Mouse (Mus musculus): ENCODE data around the gene Prdx2. TPM values are rescaled to one million over a fixed set of nuclear protein-coding genes. Genes with fewer than 3 reads are reported as not detected.

The Prdx2 gene
- polyA plus RNA-seq, 1 experiment from 2014 or later: 1,369 TPM

DNA sequence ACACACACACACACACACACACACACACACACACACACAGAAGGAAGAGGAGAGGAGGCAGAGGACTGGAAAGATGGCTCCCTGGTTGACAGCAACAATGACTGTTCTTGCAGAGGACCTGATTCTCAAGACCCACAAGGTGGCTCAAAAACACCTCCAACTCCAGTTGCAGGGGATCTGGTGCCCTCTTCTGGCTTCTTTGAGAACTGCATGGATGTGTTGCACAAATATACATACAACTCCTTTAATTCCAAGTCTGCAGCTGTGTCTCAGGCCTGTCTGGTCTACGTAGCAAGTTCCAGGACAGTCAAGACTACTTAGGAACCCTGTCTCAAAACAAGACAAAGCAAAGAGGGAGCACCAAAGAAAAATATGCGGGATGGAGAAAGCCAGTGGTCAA lies 12.6 kb upstream of the Prdx2 start:
- H3K4me3 ChIP-seq: no peak overlapping the region
- H3K36me3 ChIP-seq: peaks cover 28% of the 10 kb centered on the region
- H3K4me2 ChIP-seq: no peak overlapping the region
- H3K27me3 ChIP-seq: peaks cover 22% of the 10 kb centered on the region
- H3K27ac ChIP-seq (replicated peaks): no peak overlapping the region
- no peak overlapping the region for H3K9ac ChIP-seq
- no peaks in the 10 kb centered on the region for H3K9me3 ChIP-seq
- 38% methylated on average over 2 of the region's 2 CpGs for WGBS
- no peaks in the 10 kb centered on the region for H3K4me1 ChIP-seq (replicated peaks)
- ATAC-seq (ENCODE audit: low read depth): 0 out of 2 replicates have a peak, but pooled peaks have one; percentile 25

DNA sequence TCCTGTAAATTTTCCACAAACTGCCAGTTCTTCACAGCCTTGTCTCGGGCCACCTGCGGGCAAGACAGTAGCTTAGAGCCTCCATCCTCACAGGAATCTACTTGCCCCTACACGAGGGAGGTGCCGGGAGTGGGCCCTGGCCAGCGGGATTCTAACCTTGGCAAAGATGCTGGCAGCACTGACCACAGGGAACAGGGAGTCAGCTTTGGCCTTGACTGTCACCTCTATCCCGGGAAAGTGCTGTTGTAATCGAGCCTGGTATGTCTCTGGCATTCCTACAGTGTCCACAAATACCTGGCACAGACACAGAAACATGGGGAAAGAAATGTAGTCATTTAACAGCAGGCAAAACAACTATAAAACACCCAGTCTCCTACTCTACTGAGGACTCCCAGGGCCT lies 9.6 kb upstream of the Prdx2 start:
- H3K36me3 ChIP-seq: peaks cover 28% of the 10 kb centered on the region
- no peak overlapping the region for H3K4me2 ChIP-seq
- H3K9ac ChIP-seq: no peak overlapping the region
- H3K4me3 ChIP-seq: no peak overlapping the region
- H3K27ac ChIP-seq (replicated peaks): no peak overlapping the region
- no peaks in the 10 kb centered on the region for H3K9me3 ChIP-seq
- ATAC-seq (ENCODE audit: low read depth): no peak
- no peaks in the 10 kb centered on the region for H3K27me3 ChIP-seq
- 96% methylated on average over 7 of the region's 7 CpGs for WGBS
- H3K4me1 ChIP-seq (replicated peaks): peaks cover 1% of the 10 kb centered on the region

DNA sequence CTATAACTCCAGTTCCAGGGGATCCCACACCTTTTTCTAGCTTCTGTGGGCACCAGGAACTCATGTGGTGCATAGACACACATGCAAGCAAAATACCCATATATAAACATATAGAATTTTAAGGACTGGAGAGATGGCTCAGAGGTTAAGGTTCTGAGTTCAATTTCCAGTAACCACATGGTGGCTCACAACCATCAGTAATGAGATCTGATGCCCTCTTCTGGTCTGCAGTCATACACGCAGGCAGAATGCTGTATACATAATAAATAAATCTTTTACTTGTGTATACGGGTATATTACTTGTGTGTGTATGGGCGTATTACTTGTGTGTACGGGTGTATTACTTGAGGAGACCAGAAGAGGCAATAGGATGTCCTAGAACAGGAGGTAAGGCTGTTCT lies 5.4 kb upstream of the Prdx2 start:
- no peak overlapping the region for H3K9ac ChIP-seq
- no peak overlapping the region for H3K4me2 ChIP-seq
- no peaks in the 10 kb centered on the region for H3K27me3 ChIP-seq
- H3K9me3 ChIP-seq: no peaks in the 10 kb centered on the region
- ATAC-seq (ENCODE audit: low read depth): no peak
- H3K27ac ChIP-seq (replicated peaks): no peak overlapping the region
- WGBS: 87% methylated on average over 4 of the region's 4 CpGs
- H3K4me3 ChIP-seq: no peak overlapping the region
- peaks cover 34% of the 10 kb centered on the region for H3K4me1 ChIP-seq (replicated peaks)
- H3K36me3 ChIP-seq: peaks cover 9% of the 10 kb centered on the region

DNA sequence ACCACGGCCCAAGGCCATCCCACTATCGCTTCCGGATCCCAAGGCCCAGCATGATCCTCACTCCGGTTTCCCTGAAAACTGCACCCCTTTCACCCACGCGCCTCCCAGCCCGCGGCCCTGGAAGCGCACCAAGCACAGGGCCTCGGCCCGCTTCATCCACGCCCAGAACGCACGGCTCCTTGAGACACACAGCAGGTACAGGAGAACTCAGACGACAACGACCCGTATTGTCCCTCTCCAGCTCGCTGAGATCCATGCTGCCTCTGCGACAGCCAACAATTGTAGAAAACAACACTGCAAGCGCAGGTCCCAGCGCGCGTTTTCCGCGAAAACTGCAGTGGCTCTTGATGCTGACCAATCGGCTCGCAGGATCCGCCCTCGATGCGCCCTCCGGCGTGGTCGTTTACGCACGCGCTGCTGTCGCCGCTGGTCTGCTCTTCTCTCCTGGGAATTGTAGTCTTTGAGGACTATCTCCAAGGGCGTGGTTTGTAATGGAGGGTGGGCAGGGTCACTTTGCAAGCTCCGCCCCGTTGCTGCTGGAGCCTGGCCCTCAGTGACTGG lies 3.6 kb upstream of the Prdx2 start:
- Histone ChIP-seq H3K27me3 (no peaks in the 10 kb centered on the region), H3K9me3 (no peaks in the 10 kb centered on the region), H3K4me2 (peak overlapping the region; percentile 95), H3K36me3 (peaks cover under 1% of the 10 kb centered on the region; the same call in 1 of the 2 replicates), H3K4me1 (replicated peaks) (peaks cover 41% of the 10 kb centered on the region), H3K4me3 (peak overlapping the region; percentile 68), H3K9ac (peak overlapping the region; percentile 80), H3K27ac (replicated peaks) (peak overlapping the region; percentile 79)
- WGBS: under 1% methylated on average over 41 of the region's 41 CpGs
- ATAC-seq (ENCODE audit: low read depth): peak; percentile 79

DNA sequence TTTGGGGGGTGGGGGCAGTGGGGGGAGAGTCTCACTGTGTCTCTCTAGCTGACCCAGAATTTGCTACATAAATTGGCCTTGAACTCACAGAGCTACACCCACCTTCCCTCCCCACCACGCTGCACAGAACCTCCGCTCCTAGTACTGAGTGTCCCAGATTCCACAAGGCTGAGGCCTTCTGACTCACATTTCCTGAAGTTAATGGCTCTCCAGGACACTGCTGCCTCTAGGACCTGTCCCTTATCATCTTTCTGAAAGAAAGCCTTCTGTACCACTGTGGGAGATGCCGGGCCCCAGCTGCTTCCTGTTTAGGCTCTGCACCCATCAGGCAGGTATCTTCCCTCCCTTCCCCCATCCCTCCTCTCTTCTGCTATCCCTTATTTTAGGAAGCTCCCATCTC lies 2.8 kb upstream of the Prdx2 start:
- Histone ChIP-seq H3K4me2 (peak overlapping the region; percentile 95), H3K4me3 (peak overlapping the region; percentile 68; the same call in 1 of the 2 replicates), H3K36me3 (peaks cover 8% of the 10 kb centered on the region), H3K9ac (no peak overlapping the region), H3K4me1 (replicated peaks) (peaks cover 49% of the 10 kb centered on the region), H3K9me3 (no peaks in the 10 kb centered on the region), H3K27me3 (no peaks in the 10 kb centered on the region), H3K27ac (replicated peaks) (peak overlapping the region; percentile 79)
- WGBS: 46% methylated on average over 3 of the region's 3 CpGs
- no peak for ATAC-seq (ENCODE audit: low read depth)

DNA sequence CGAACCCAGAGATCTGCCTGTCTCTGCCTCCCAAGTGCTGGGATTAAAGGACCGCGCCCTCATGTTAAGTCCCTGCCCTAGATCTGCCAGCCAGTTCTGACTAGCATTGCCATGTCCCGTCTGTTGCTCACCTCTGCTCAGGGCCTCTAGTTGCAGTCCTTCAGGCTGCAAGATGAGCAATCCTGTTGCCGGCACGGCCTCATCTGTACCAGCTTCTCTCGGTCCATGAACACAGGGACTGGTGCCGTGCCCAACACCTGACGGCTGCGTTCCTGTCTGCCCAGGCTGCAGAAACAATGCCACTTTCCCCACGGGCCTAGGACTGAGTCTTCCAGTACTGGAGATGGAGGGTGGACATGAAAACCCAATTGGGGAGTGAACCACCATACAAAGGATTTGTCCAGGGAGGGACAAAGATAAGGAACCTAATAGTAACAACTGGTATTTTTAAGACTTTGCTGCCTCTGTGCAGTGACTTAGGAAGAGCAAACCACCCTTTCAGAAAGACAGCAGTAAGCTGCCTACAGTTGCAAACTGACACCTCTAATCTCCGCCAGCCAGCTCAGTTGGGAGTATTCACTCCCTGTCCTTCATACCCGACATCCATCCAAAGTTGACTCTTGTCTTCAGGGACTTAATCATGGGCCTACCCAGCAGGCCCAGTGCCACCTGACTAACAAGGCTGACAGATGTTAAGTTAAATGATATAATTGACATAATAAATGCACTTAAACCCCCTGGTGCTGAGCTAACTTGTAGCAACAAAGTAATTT lies 1.7 kb upstream of the Prdx2 start:
- 92% methylated on average over 13 of the region's 13 CpGs for WGBS
- peaks cover 19% of the 10 kb centered on the region for H3K36me3 ChIP-seq
- H3K27me3 ChIP-seq: no peaks in the 10 kb centered on the region
- peaks cover 58% of the 10 kb centered on the region for H3K4me1 ChIP-seq (replicated peaks)
- no peak overlapping the region for H3K27ac ChIP-seq (replicated peaks)
- ATAC-seq (ENCODE audit: low read depth): no peak
- no peaks in the 10 kb centered on the region for H3K9me3 ChIP-seq
- 0 out of 2 replicates have a peak overlapping the region, but pooled peaks have one; percentile 1 for H3K4me3 ChIP-seq
- H3K4me2 ChIP-seq: no peak overlapping the region
- no peak overlapping the region for H3K9ac ChIP-seq

DNA sequence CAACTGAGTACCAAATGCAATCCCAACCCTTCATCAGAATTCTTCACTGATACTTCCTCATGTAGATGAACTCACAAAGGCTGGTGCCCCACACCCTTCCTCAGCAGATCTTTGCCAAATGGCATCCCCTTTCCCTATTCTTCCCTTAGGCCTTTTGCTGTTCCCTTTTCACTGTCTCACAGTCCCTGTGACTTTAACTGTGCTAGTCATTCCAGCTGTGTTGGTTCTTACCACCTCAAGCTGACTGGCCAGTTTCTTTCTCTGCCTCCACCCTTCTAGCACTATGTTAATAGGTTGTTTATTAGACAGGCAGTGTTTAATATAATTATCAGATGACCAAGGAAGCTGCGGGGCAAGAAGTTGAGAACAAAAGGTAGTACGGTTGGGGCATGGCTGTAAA lies 737 bp upstream of the Prdx2 start:
- H3K4me2 ChIP-seq: peak overlapping the region; percentile 98
- H3K27me3 ChIP-seq: no peaks in the 10 kb centered on the region
- peaks cover 58% of the 10 kb centered on the region for H3K4me1 ChIP-seq (replicated peaks)
- peak overlapping the region; percentile 87 for H3K4me3 ChIP-seq
- H3K36me3 ChIP-seq: peaks cover 28% of the 10 kb centered on the region
- WGBS: 12% methylated on average over 2 of the region's 2 CpGs
- H3K27ac ChIP-seq (replicated peaks): peak overlapping the region; percentile 87
- no peaks in the 10 kb centered on the region for H3K9me3 ChIP-seq
- H3K9ac ChIP-seq: peak overlapping the region; percentile 99
- no peak for ATAC-seq (ENCODE audit: low read depth)

DNA sequence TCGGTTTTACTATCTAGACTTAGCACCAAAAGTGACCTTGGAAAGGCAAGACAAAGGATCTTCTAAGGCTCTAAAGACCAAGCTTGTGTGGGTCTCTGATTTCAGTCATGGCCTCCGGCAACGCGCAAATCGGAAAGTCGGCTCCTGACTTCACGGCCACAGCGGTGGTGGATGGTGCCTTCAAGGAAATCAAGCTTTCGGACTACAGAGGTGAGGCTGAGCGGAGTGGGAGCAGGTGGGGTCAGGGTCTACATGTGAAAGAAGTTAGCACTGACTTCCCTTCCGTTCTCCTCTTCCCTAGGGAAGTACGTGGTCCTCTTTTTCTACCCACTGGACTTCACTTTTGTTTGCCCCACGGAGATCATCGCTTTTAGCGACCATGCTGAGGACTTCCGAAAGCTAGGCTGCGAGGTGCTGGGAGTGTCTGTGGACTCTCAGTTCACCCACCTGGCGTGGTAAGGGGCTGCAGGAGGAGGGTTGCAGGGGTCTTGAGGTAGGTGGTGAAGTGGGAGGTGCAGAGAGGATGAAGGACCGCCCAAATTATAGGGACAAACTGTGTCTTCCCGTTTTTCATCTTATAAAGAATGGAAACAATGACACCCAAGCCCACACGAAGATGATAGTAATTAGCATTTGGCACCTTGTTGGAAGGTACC lies 876 bp downstream of the Prdx2 start:
- 9% methylated on average over 21 of the region's 21 CpGs for WGBS
- peak overlapping the region; percentile 87 for H3K4me3 ChIP-seq
- peaks cover 43% of the 10 kb centered on the region for H3K36me3 ChIP-seq
- peaks cover 62% of the 10 kb centered on the region for H3K4me1 ChIP-seq (replicated peaks)
- peak overlapping the region; percentile 87 for H3K27ac ChIP-seq (replicated peaks)
- H3K9me3 ChIP-seq: no peaks in the 10 kb centered on the region
- peak overlapping the region; percentile 99 for H3K9ac ChIP-seq
- no peak for ATAC-seq (ENCODE audit: low read depth)
- no peaks in the 10 kb centered on the region for H3K27me3 ChIP-seq
- peak overlapping the region; percentile 98 for H3K4me2 ChIP-seq

DNA sequence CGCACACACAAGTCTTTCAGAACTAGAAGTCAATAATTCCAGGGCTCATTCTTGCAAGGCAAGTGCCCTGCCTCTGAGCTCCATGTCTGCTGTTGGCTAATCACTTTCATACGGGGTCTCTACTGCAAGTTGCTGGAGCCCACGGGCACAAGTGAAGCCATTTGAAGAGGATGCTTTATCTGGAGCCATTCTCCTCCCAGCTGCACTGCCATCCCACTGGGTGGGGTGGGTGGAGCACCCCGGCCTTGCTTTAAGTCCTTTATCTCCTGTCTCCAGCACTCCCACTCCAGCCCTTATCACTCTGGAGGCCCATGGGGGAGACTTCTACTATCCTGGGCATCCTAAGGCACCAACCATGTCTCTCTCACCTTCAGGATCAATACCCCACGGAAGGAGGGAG lies 1.5 kb downstream of the Prdx2 start:
- 68% methylated on average over 5 of the region's 5 CpGs for WGBS
- Histone ChIP-seq H3K4me2 (peak overlapping the region; percentile 98), H3K4me1 (replicated peaks) (peaks cover 63% of the 10 kb centered on the region), H3K9me3 (no peaks in the 10 kb centered on the region), H3K36me3 (peaks cover 44% of the 10 kb centered on the region), H3K9ac (peak overlapping the region; percentile 99), H3K4me3 (peak overlapping the region; percentile 87), H3K27ac (replicated peaks) (peak overlapping the region; percentile 87), H3K27me3 (no peaks in the 10 kb centered on the region)
- ATAC-seq (ENCODE audit: low read depth): no peak

DNA sequence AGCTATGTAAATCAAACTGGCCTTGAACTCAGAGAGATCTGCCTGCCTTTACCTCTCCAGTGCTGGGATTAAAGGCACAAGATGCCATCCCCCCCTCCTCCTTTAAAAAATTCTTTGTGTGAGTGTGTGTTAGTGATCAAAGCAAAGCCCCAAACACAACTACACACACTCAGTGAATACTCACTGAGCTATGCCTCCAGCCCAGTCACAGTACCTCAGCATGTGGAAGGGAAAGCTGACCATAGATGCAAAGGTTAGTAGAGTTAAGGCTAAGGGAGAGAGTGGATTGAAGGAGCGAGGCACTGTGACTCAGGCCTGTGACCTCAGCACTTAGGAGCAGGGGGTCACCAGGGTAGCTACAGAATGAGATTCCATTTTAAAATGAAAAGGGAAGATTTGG lies 3.7 kb downstream of the Prdx2 start:
- Histone ChIP-seq H3K4me3 (no peak overlapping the region), H3K27ac (replicated peaks) (no peak overlapping the region), H3K4me1 (replicated peaks) (peaks cover 69% of the 10 kb centered on the region), H3K9ac (no peak overlapping the region), H3K36me3 (peaks cover 44% of the 10 kb centered on the region), H3K4me2 (no peak overlapping the region), H3K9me3 (no peaks in the 10 kb centered on the region), H3K27me3 (peaks cover 12% of the 10 kb centered on the region)
- WGBS: 96% methylated on average over 1 of the region's 1 CpGs
- ATAC-seq (ENCODE audit: low read depth): no peak

DNA sequence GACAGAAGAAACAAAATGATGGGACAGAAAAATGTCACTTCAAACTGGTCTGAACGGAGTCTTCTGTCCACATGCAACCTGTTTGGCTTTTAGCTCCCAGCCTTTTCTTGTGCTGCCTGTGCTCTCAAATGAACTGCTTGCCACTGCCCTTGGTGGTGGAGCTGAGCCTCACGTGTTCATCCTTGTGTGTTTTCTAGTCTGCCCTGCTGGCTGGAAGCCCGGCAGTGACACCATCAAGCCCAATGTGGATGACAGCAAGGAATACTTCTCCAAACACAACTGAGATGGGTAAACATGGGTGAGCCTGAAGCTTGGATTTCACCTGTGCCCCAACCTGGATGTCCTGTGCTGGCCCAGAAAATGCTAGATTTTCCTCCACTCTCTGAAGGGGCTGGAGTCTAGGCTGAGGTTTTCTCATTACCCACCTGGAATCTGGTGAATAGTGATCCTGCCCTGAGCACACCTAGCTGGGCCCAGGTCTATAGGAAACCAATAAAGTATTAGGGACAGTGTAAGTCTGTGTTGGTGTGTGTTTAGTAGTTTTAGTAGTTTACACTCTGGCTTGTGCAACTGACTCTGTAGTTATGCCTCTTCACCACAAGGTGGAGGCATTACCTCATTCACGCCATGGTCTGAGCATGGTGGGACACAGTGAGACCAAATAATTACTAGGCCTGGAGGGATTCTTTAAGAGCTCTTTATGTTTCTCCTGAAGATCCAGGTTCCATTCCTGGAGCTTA lies 4.6 kb downstream of the Prdx2 start:
- H3K4me3 ChIP-seq: no peak overlapping the region; the same call in 1 of the 2 replicates
- H3K9ac ChIP-seq: no peak overlapping the region
- H3K9me3 ChIP-seq: no peaks in the 10 kb centered on the region
- H3K4me2 ChIP-seq: no peak overlapping the region
- WGBS: 62% methylated on average over 4 of the region's 4 CpGs
- H3K27me3 ChIP-seq: peaks cover 15% of the 10 kb centered on the region
- ATAC-seq (ENCODE audit: low read depth): no peak
- no peak overlapping the region for H3K27ac ChIP-seq (replicated peaks)
- peaks cover 44% of the 10 kb centered on the region for H3K36me3 ChIP-seq
- peaks cover 69% of the 10 kb centered on the region for H3K4me1 ChIP-seq (replicated peaks)
